Mouse (Mus musculus): Measurements from ENCODE around the gene Tbc1d9. TPM values are rescaled to one million over a fixed set of nuclear protein-coding genes. Genes with fewer than 3 reads are reported as not detected.

Tbc1d9 gene
- polyA plus RNA-seq (2012; rRNA removed): 48.5 and 75.7 TPM in 2 replicates

GRCm38 (mm10) chr8:83165235-83165930, at the start of gene Tbc1d9:
Tbc1d9 (plus strand) TSS chr8:83165352.
- TF ChIP-seq POLR2A (IDR thresholded peaks at IDR 0.05; ENCODE audit: borderline replicate concordance, extremely low read depth, insufficient read depth, insufficient read length, poor library complexity, severe bottlenecking) (peak; percentile 70), CTCF (IDR thresholded peaks at IDR 0.05; ENCODE audit: borderline replicate concordance, extremely low read depth, insufficient read depth, insufficient read length) (peak; percentile 15; the same call in 1 of the 2 replicates)
- peak; percentile 90 for DNase-seq (ENCODE audit: low read depth)

DNA sequence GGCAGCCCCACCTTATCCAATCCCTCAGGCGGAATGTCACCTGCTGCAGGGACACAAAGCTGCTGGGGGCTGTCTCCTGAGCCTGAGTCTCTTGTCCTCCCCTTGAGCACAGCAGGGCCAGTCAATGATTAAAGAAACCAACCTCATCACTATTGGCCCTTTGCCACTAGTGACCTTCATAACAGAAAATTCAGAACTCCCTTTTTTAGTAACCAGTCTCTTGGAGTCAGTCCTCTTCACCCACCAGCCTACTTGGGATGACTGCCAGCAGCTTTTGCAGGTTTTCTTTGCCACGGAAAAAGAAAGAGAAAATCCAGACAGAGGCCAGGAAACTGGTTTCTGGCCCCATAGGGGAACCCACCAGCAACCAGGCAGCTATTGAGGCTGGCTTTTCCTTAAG, 30.1 kb upstream of the Tbc1d9 start:
- DNase-seq (ENCODE audit: low read depth): peak; percentile 9

GRCm38 (mm10) chr8:83140068-83140467, 25.1 kb upstream of the Tbc1d9 start:
- DNase-seq (ENCODE audit: low read depth): no peak
- TF ChIP-seq POLR2A (IDR thresholded peaks at IDR 0.05; ENCODE audit: borderline replicate concordance, extremely low read depth, insufficient read depth, insufficient read length, poor library complexity, severe bottlenecking) (no peak), CTCF (IDR thresholded peaks at IDR 0.05; ENCODE audit: borderline replicate concordance, extremely low read depth, insufficient read depth, insufficient read length) (no peak)

More for the DNA sequence above, 30.1 kb upstream of the Tbc1d9 start:
- TF ChIP-seq CTCF (IDR thresholded peaks at IDR 0.05; ENCODE audit: borderline replicate concordance, extremely low read depth, insufficient read depth, insufficient read length) (no peak), POLR2A (IDR thresholded peaks at IDR 0.05; ENCODE audit: borderline replicate concordance, extremely low read depth, insufficient read depth, insufficient read length, poor library complexity, severe bottlenecking) (no peak)

- TF ChIP-seq POLR2A (IDR thresholded peaks at IDR 0.05; ENCODE audit: borderline replicate concordance, extremely low read depth, insufficient read depth, insufficient read length, poor library complexity, severe bottlenecking) (no peak), CTCF (IDR thresholded peaks at IDR 0.05; ENCODE audit: borderline replicate concordance, extremely low read depth, insufficient read depth, insufficient read length) (no peak)
- no peak for DNase-seq (ENCODE audit: low read depth)
Measured at GRCm38 (mm10) chr8:83140701-83141111, 24.4 kb upstream of the Tbc1d9 start.

GRCm38 (mm10) chr8:83141358-83141757, 23.8 kb upstream of the Tbc1d9 start:
- no peak for TF ChIP-seq POLR2A (IDR thresholded peaks at IDR 0.05; ENCODE audit: borderline replicate concordance, extremely low read depth, insufficient read depth, insufficient read length, poor library complexity, severe bottlenecking)
- no peak for TF ChIP-seq CTCF (IDR thresholded peaks at IDR 0.05; ENCODE audit: borderline replicate concordance, extremely low read depth, insufficient read depth, insufficient read length)
- DNase-seq (ENCODE audit: low read depth): no peak

GRCm38 (mm10) chr8:83144601-83145000, 20.6 kb upstream of the Tbc1d9 start:
- DNase-seq (ENCODE audit: low read depth): no peak

DNA sequence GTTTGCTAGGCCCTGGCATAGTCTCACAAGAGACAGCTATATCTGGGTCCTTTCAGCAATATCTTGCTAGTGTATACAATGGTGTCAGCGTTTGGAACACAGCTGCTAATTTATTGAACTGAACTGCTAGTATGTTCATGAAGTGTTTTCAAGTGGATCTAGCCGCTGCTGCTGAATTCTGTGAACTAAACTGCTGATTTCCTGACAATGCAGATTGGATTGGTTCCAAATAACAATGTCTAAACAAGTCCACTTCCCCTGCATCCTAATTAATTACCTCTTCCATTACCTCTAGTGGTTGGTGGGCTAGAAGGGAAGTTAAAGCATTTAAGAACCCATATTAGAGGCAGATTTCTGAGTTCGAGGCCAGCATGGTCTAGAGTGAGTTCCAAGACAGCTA, 19.7 kb upstream of the Tbc1d9 start:
- TF ChIP-seq POLR2A (IDR thresholded peaks at IDR 0.05; ENCODE audit: borderline replicate concordance, extremely low read depth, insufficient read depth, insufficient read length, poor library complexity, severe bottlenecking): no peak
- TF ChIP-seq CTCF (IDR thresholded peaks at IDR 0.05; ENCODE audit: borderline replicate concordance, extremely low read depth, insufficient read depth, insufficient read length): no peak
- peak; percentile 76 for DNase-seq (ENCODE audit: low read depth)

More at GRCm38 (mm10) chr8:83144601-83145000, 20.6 kb upstream of the Tbc1d9 start:
- TF ChIP-seq POLR2A (IDR thresholded peaks at IDR 0.05; ENCODE audit: borderline replicate concordance, extremely low read depth, insufficient read depth, insufficient read length, poor library complexity, severe bottlenecking) (no peak), CTCF (IDR thresholded peaks at IDR 0.05; ENCODE audit: borderline replicate concordance, extremely low read depth, insufficient read depth, insufficient read length) (no peak)

GRCm38 (mm10) chr8:83149124-83149523, 16.0 kb upstream of the Tbc1d9 start:
- TF ChIP-seq CTCF (IDR thresholded peaks at IDR 0.05; ENCODE audit: borderline replicate concordance, extremely low read depth, insufficient read depth, insufficient read length): no peak
- no peak for TF ChIP-seq POLR2A (IDR thresholded peaks at IDR 0.05; ENCODE audit: borderline replicate concordance, extremely low read depth, insufficient read depth, insufficient read length, poor library complexity, severe bottlenecking)
- DNase-seq (ENCODE audit: low read depth): no peak

- TF ChIP-seq CTCF (IDR thresholded peaks at IDR 0.05; ENCODE audit: borderline replicate concordance, extremely low read depth, insufficient read depth, insufficient read length) (no peak), POLR2A (IDR thresholded peaks at IDR 0.05; ENCODE audit: borderline replicate concordance, extremely low read depth, insufficient read depth, insufficient read length, poor library complexity, severe bottlenecking) (no peak)
- no peak for DNase-seq (ENCODE audit: low read depth)
Measured at GRCm38 (mm10) chr8:83152055-83152454, 13.1 kb upstream of the Tbc1d9 start.

GRCm38 (mm10) chr8:83152470-83152869, 12.7 kb upstream of the Tbc1d9 start:
- no peak for DNase-seq (ENCODE audit: low read depth)

GRCm38 (mm10) chr8:83155110-83155509, 10.0 kb upstream of the Tbc1d9 start:
- TF ChIP-seq CTCF (IDR thresholded peaks at IDR 0.05; ENCODE audit: borderline replicate concordance, extremely low read depth, insufficient read depth, insufficient read length): no peak
- no peak for TF ChIP-seq POLR2A (IDR thresholded peaks at IDR 0.05; ENCODE audit: borderline replicate concordance, extremely low read depth, insufficient read depth, insufficient read length, poor library complexity, severe bottlenecking)
- no peak for DNase-seq (ENCODE audit: low read depth)

More at GRCm38 (mm10) chr8:83152470-83152869, 12.7 kb upstream of the Tbc1d9 start:
- TF ChIP-seq POLR2A (IDR thresholded peaks at IDR 0.05; ENCODE audit: borderline replicate concordance, extremely low read depth, insufficient read depth, insufficient read length, poor library complexity, severe bottlenecking) (no peak), CTCF (IDR thresholded peaks at IDR 0.05; ENCODE audit: borderline replicate concordance, extremely low read depth, insufficient read depth, insufficient read length) (no peak)

DNA sequence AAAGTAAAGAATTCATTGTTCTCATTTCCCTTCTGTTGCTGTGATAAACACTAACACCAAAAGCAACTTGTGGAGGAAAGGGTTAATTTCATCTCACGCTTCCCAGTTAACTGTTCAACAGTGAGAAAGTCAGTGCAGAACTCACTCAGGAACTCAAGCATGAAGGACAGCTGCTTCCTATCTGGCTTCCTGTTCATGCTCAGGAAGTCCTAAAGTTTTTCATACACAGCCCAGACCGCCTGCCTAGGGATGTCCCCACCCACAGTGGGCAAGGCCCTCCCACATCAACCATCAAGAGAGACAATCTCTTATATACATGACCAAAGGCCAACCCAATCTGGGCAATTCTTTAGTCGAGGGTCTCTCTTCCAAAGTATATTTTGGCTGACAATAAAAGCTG, 6.2 kb upstream of the Tbc1d9 start:
- TF ChIP-seq POLR2A (IDR thresholded peaks at IDR 0.05; ENCODE audit: borderline replicate concordance, extremely low read depth, insufficient read depth, insufficient read length, poor library complexity, severe bottlenecking): no peak
- no peak for TF ChIP-seq CTCF (IDR thresholded peaks at IDR 0.05; ENCODE audit: borderline replicate concordance, extremely low read depth, insufficient read depth, insufficient read length)
- no peak for DNase-seq (ENCODE audit: low read depth)
